9 mouse cellular contexts compared by ENCODE assay signal in genomic region chr4:155599901-155600825, GRCm38 (mm10). TPM values are rescaled to one million over a fixed set of nuclear protein-coding genes. Genes with fewer than 3 reads are reported as not detected.
DNase-seq lines count a peak whose midpoint lies in the region; ATAC-seq and TF ChIP-seq lines count a peak whose summit lies in the region.
"Had no signal": no experiment of that assay in that cellular context is flagged by ENCODE, and none has a peak within 500 bp of the region (broad histone marks: within the 10 kb centered on the region; RNA-seq: fewer than 3 reads in every experiment).

No protein-coding gene starts in this region.

- no peak for ATAC-seq in cerebellum, adult (ENCODE audit: insufficient number of reproducible peaks, low FRiP score, low TSS enrichment)
- ATAC-seq in forebrain, embryonic 11.5 days (replicated peaks; ENCODE audit: low FRiP score), result no peak
- no peak for ATAC-seq in liver, embryonic 14.5 days (ENCODE audit: insufficient read depth)

- H3K9ac ChIP-seq in forebrain, embryonic 11.5 days (ENCODE audit: low read length), result peak overlapping the region; percentile 86
- no peak overlapping the region for H3K9ac ChIP-seq in liver, embryonic 14.5 days (replicated peaks)

- 90% methylated on average over 10 of the region's 11 CpGs for WGBS in forebrain, embryonic 11.5 days
- WGBS in liver, embryonic 14.5 days (ENCODE audit: insufficient replicate concordance), result 62% methylated on average over 11 of the region's 11 CpGs

- no peak for TF ChIP-seq EP300 in liver, embryonic 14.5 days (IDR thresholded peaks at IDR 0.05; ENCODE audit: low read depth)

- DNase-seq in cerebellum, adult 9-10 months, result peak; percentile 39
- peak; percentile 68 for DNase-seq in 416B (ENCODE audit: low read depth)
- no peak for DNase-seq in forebrain, embryonic 11.5 days (ENCODE audit: low spot score)
- DNase-seq in liver, embryonic 14.5 days (ENCODE audit: low read depth in 3 of 3, low spot score in 3 of 3), result no peak
- no peak for DNase-seq in retina, postnatal 1 day
- no peak for DNase-seq in natural killer cell, adult 2 months (ENCODE audit: low spot score in 2 of 2)
- DNase-seq in urinary bladder, adult 2 months (ENCODE audit: low spot score), result no peak

- no peaks in the 10 kb centered on the region for H3K9me3 ChIP-seq in forebrain, embryonic 11.5 days (ENCODE audit: control insufficient read depth, low read length)
- no peaks in the 10 kb centered on the region for H3K9me3 ChIP-seq in liver, embryonic 14.5 days (ENCODE audit: control insufficient read depth, low read length)

- H3K27me3 ChIP-seq in forebrain, embryonic 11.5 days (ENCODE audit: control insufficient read depth, insufficient read depth, low read length), result no peaks in the 10 kb centered on the region
- no peaks in the 10 kb centered on the region for H3K27me3 ChIP-seq in liver, embryonic 14.5 days (ENCODE audit: control insufficient read depth, insufficient read depth, low read length)
- H3K27me3 ChIP-seq: Patski had no signal

- H3K4me1 ChIP-seq in forebrain, embryonic 11.5 days (replicated peaks; ENCODE audit: control insufficient read depth, insufficient read depth, low read length), result no peaks in the 10 kb centered on the region; the same call in 1 of the 2 replicates
- peaks cover 27 to 42% of the 10 kb centered on the region in 2 experiments for H3K4me1 ChIP-seq in liver, embryonic 14.5 days (replicated peaks; ENCODE audit: control insufficient read depth in 2 of 2, insufficient read depth in 2 of 2, low read length in 1 of 2)

- peak overlapping the region; percentile 92 for H3K4me3 ChIP-seq in forebrain, embryonic 11.5 days (ENCODE audit: low read depth, low read length)
- H3K4me3 ChIP-seq in liver, embryonic 14.5 days (ENCODE audit: insufficient read depth in 1 of 2, low read depth in 2 of 2, low read length in 2 of 2), result peak overlapping the region; percentile 57 to 72

- TF ChIP-seq CTCF in liver, embryonic 14.5 days (IDR thresholded peaks at IDR 0.05; ENCODE audit: low read depth), result no peak

- H3K36me3 ChIP-seq in forebrain, embryonic 11.5 days (ENCODE audit: control insufficient read depth, insufficient read depth, low read length), result no peaks in the 10 kb centered on the region
- H3K36me3 ChIP-seq in liver, embryonic 14.5 days (replicated peaks; ENCODE audit: control insufficient read depth, insufficient read depth, low read depth), result no peaks in the 10 kb centered on the region

- peak overlapping the region; percentile 95; the same call in 1 of the 2 replicates for H3K27ac ChIP-seq in forebrain, embryonic 11.5 days (ENCODE audit: low read depth, low read length)
- no peak overlapping the region for H3K27ac ChIP-seq in liver, embryonic 14.5 days

- peak overlapping the region; percentile 89 for H3K4me2 ChIP-seq in forebrain, embryonic 11.5 days (ENCODE audit: low read depth, low read length, severe bottlenecking)
- peak overlapping the region; percentile 84 for H3K4me2 ChIP-seq in liver, embryonic 14.5 days (ENCODE audit: low read depth)

RNA-seq across cellular contexts. Expression of gene Slc35e2, which starts 1.1 kb away (rescaled TPM):
- 16.0 and 16.5 TPM in 2 replicates for polyA plus RNA-seq in forebrain, embryonic 11.5 days (2014; fragmentation: Nextera tagmentation; extraction: Ambion mirVana)
- 4.1 and 4.2 TPM in 2 replicates for polyA plus RNA-seq in liver, embryonic 14.5 days (2012; rRNA removed)
- 6.7 and 7.9 TPM in 2 replicates for polyA plus RNA-seq in liver, embryonic 14.5 days (2014; fragmentation: Nextera tagmentation; extraction: Ambion mirVana)
- polyA plus RNA-seq in urinary bladder, adult 2 months (2012; rRNA removed), result 6.1 and 7.8 TPM in 2 replicates

RNA-seq across cellular contexts. Expression of gene Cdk11b, which starts 24.5 kb away (rescaled TPM):
- polyA plus RNA-seq in forebrain, embryonic 11.5 days (2014; fragmentation: Nextera tagmentation; extraction: Ambion mirVana), result 83.8 and 84.0 TPM in 2 replicates
- 12.6 and 21.4 TPM in 2 replicates for polyA plus RNA-seq in liver, embryonic 14.5 days (2012; rRNA removed)
- polyA plus RNA-seq in liver, embryonic 14.5 days (2014; fragmentation: Nextera tagmentation; extraction: Ambion mirVana), result 16.3 and 19.4 TPM in 2 replicates
- polyA plus RNA-seq in urinary bladder, adult 2 months (2012; rRNA removed), result 35.6 and 61.6 TPM in 2 replicates

RNA-seq across cellular contexts. Expression of gene Nadk, which starts 38.0 kb away (rescaled TPM):
- 110 and 116 TPM in 2 replicates for polyA plus RNA-seq in forebrain, embryonic 11.5 days (2014; fragmentation: Nextera tagmentation; extraction: Ambion mirVana)
- polyA plus RNA-seq in liver, embryonic 14.5 days (2012; rRNA removed), result 32.0 and 32.2 TPM in 2 replicates
- 40.2 and 48.4 TPM in 2 replicates for polyA plus RNA-seq in liver, embryonic 14.5 days (2014; fragmentation: Nextera tagmentation; extraction: Ambion mirVana)
- polyA plus RNA-seq in urinary bladder, adult 2 months (2012; rRNA removed), result 110 and 118 TPM in 2 replicates

RNA-seq across cellular contexts. Expression of gene Gm10563, which starts 45.0 kb away (rescaled TPM):
- polyA plus RNA-seq in forebrain, embryonic 11.5 days (2014; fragmentation: Nextera tagmentation; extraction: Ambion mirVana), result not detected in 2 replicates
- polyA plus RNA-seq in liver, embryonic 14.5 days (2012; rRNA removed), result not detected in 2 replicates
- not detected in 2 replicates for polyA plus RNA-seq in liver, embryonic 14.5 days (2014; fragmentation: Nextera tagmentation; extraction: Ambion mirVana)
- polyA plus RNA-seq in urinary bladder, adult 2 months (2012; rRNA removed), result not detected in 2 replicates
- polyA plus RNA-seq: Patski had no signal

RNA-seq across cellular contexts. Expression of gene Mmp23, which starts 53.0 kb away (rescaled TPM):
- polyA plus RNA-seq in forebrain, embryonic 11.5 days (2014; fragmentation: Nextera tagmentation; extraction: Ambion mirVana), result 2.5 and 2.7 TPM in 2 replicates
- 3.4 and 5.4 TPM in 2 replicates for polyA plus RNA-seq in liver, embryonic 14.5 days (2012; rRNA removed)
- 2.8 TPM in 2 replicates for polyA plus RNA-seq in liver, embryonic 14.5 days (2014; fragmentation: Nextera tagmentation; extraction: Ambion mirVana)
- 138 and 226 TPM in 2 replicates for polyA plus RNA-seq in urinary bladder, adult 2 months (2012; rRNA removed)

Comparison
In these comparisons a context has a peak if more than half of its experiments do, and no peak if none do; other contexts are left out.
1. DNase-seq: peak in cerebellum, adult 9-10 months (single experiment) and 416B (single experiment); none in forebrain, embryonic 11.5 days (single experiment), liver, embryonic 14.5 days (0 of 3), retina, postnatal 1 day (single experiment), natural killer cell, adult 2 months (0 of 2) and urinary bladder, adult 2 months (single experiment).